Mouse (Mus musculus): Measurements from ENCODE around the gene Rhoj. TPM values are rescaled to one million over a fixed set of nuclear protein-coding genes. Genes with fewer than 3 reads are reported as not detected.
A peak's percentile ranks its signal among the peaks of the same experiment; 100 is the strongest.
"Not testable (repeated sequence)": the region's sequence is repeated elsewhere in the genome, so short reads cannot be mapped to it uniquely, and the experiment has no call there.

The Rhoj gene
- polyA plus RNA-seq, 1 experiment: 92.2 TPM

DNA sequence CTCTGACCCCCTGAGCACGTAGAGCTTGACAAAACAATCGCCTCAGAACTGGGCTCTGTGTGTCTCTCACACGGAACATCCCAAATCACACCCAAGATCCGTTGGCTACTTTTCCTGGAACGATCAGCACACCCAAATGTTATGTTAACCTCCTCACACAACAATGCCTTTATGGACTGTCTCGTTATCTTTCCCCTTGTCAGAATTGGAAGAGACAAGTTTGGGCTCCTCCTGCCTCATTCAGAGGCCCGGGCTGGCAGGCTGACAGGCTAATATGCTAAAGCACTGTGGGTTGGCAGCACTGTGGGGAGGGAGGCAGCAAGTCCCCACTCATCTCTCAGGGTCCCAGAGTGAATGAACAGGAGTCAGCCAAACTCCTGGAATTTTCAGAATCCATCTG, 89.0 kb downstream of the Rhoj start:
- H3K4me1 ChIP-seq (ENCODE audit: control insufficient read depth, insufficient read depth, low read length): peaks cover 5% of the 10 kb centered on the region
- 39% methylated on average over 7 of the region's 7 CpGs for WGBS
- H3K4me3 ChIP-seq (replicated peaks; ENCODE audit: extremely low read depth, low read depth, low read length): no peak overlapping the region
- no peak for TF ChIP-seq POLR2A (IDR thresholded peaks at IDR 0.05; ENCODE audit: borderline replicate concordance, extremely low read depth, low read depth, low read length)
- no peak for TF ChIP-seq CTCF (IDR thresholded peaks at IDR 0.05; ENCODE audit: insufficient read depth, low read length)
- DNase-seq: no peak

DNA sequence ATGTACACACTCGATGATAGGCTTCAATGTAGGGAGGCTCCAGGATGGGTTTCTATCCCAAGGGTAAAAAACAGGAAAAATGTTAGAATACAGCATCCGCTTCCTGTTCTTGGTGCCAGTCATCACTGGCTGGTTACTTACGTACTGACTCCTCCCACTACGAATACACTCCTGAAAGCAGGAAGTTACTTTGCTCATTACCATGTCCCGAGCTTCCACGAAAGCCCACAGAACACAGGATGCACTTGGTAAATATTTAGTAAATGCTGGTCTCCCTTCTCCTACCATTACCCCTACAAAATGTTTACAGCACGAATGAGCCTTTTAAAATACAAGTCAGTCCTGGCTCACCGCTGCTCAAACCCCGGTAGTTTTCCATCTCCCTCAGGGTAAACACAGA, 104.8 kb downstream of the Rhoj start:
- 40% methylated on average over 9 of the region's 9 CpGs for WGBS
- no peak for TF ChIP-seq CTCF (IDR thresholded peaks at IDR 0.05; ENCODE audit: insufficient read depth, low read length)
- TF ChIP-seq POLR2A (IDR thresholded peaks at IDR 0.05; ENCODE audit: borderline replicate concordance, extremely low read depth, low read depth, low read length): no peak
- peaks cover 4% of the 10 kb centered on the region; the same call in 1 of the 2 replicates for H3K4me1 ChIP-seq (ENCODE audit: control insufficient read depth, insufficient read depth, low read length)
- no peak for DNase-seq
- H3K4me3 ChIP-seq (replicated peaks; ENCODE audit: extremely low read depth, low read depth, low read length): peak overlapping the region; percentile 31

DNA sequence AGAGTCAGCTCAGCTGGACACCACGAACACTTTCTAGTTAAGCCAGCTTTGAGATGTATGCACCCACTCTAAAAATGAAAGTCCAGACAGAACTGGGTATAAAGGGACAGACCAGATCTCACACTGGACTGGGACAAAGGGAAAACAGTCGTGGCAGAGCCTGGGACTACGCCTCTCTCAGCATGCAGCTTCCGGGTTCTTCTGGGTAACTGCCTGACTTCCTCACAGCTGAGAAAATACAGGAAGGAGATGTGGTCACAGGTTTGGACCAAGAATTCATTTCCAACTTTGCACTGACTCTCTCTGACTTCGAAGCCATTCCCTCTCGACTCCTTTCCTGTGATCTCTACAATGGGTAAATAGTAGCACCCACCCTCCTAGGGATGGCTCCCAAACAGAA, 106.9 kb downstream of the Rhoj start:
- H3K4me3 ChIP-seq (replicated peaks; ENCODE audit: extremely low read depth, low read depth, low read length): no peak overlapping the region
- H3K4me1 ChIP-seq (ENCODE audit: control insufficient read depth, insufficient read depth, low read length): peaks cover 4% of the 10 kb centered on the region; the same call in 1 of the 2 replicates
- TF ChIP-seq POLR2A (IDR thresholded peaks at IDR 0.05; ENCODE audit: borderline replicate concordance, extremely low read depth, low read depth, low read length) (no peak), CTCF (IDR thresholded peaks at IDR 0.05; ENCODE audit: insufficient read depth, low read length) (no peak)
- no peak for DNase-seq
- WGBS: 55% methylated on average over 6 of the region's 6 CpGs

DNA sequence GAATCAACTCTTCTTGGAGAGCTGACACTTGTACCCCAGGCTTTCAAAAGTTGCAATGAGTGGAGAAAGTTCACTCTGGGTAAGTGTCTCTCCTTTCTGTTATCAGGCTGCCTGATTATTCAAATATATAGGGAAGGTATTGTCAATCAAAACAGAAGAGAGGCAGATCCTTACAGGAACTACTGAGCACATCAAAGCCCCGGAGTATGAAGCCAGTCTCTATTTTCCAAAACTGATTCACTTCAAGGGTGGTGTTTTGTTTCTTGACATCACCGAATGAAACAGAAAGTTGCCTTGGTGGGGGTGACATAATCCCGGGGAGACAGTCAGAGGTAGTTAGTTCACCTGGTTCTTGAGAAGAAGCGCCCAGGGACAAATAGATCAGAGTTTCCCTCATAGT, 108.6 kb downstream of the Rhoj start, which contains the start of gene Gphb5:
Gene Gphb5 (minus strand): TSS at position 101 of the 400 bp plus-strand sequence.
- no peak for TF ChIP-seq POLR2A (IDR thresholded peaks at IDR 0.05; ENCODE audit: borderline replicate concordance, extremely low read depth, low read depth, low read length)
- no peak for DNase-seq
- Histone ChIP-seq H3K4me3 (replicated peaks; ENCODE audit: extremely low read depth, low read depth, low read length) (no peak within 1 kb of the TSS), H3K4me1 (ENCODE audit: control insufficient read depth, insufficient read depth, low read length) (peaks cover 4% of the 10 kb centered on the region; the same call in 1 of the 2 replicates)
- WGBS: 90% methylated on average over 4 of the region's 4 CpGs

DNA sequence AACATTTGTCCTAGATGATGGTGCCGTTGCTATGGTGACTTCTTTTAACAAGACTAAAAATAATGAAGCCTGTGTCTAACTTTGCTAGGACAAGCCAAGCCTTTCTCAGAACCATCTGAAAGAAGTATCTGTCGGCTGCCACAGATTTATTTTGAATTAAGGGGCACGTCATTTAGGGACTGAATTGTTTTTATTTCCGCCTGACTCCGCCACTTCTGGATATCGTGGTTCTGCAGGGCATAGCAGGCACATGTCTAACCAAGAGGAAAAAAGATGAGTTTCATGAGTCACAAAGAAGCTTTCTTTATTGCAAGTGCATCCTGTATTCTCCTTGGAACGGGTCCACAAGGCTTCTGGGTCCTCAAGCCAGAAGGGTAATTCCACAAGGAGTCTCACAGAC, 116.2 kb downstream of the Rhoj start:
- H3K4me3 ChIP-seq (replicated peaks; ENCODE audit: extremely low read depth, low read depth, low read length): no peak overlapping the region
- H3K4me1 ChIP-seq (ENCODE audit: control insufficient read depth, insufficient read depth, low read length): no peaks in the 10 kb centered on the region; the same call in 1 of the 2 replicates
- no peak for TF ChIP-seq CTCF (IDR thresholded peaks at IDR 0.05; ENCODE audit: insufficient read depth, low read length)
- TF ChIP-seq POLR2A (IDR thresholded peaks at IDR 0.05; ENCODE audit: borderline replicate concordance, extremely low read depth, low read depth, low read length): no peak
- 40% methylated on average over 7 of the region's 7 CpGs for WGBS
- no peak for DNase-seq

DNA sequence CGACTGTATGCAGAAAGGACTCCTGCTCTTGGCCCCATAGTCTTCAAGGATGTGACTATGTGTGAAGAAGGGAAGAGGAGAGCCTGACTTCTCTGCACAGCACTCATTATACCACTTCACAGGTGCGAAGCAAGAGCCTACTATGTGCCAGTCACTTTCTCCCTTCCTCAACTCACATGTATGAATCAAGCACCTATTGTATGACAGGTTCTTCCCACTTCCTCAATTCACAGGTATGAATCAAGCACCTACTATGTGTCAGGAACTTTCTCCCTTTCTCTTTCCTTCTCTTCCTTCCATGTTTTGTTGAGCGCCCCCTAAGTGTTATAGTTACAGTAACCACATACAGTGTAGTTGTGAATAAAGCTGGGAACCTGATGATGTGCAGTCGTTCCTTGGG, 116.7 kb downstream of the Rhoj start:
- H3K4me1 ChIP-seq (ENCODE audit: control insufficient read depth, insufficient read depth, low read length): no peaks in the 10 kb centered on the region; the same call in 1 of the 2 replicates
- no peak for TF ChIP-seq POLR2A (IDR thresholded peaks at IDR 0.05; ENCODE audit: borderline replicate concordance, extremely low read depth, low read depth, low read length)
- no peak for TF ChIP-seq CTCF (IDR thresholded peaks at IDR 0.05; ENCODE audit: insufficient read depth, low read length)
- WGBS: 84% methylated on average over 4 of the region's 4 CpGs
- no peak for DNase-seq
- no peak overlapping the region for H3K4me3 ChIP-seq (replicated peaks; ENCODE audit: extremely low read depth, low read depth, low read length)

DNA sequence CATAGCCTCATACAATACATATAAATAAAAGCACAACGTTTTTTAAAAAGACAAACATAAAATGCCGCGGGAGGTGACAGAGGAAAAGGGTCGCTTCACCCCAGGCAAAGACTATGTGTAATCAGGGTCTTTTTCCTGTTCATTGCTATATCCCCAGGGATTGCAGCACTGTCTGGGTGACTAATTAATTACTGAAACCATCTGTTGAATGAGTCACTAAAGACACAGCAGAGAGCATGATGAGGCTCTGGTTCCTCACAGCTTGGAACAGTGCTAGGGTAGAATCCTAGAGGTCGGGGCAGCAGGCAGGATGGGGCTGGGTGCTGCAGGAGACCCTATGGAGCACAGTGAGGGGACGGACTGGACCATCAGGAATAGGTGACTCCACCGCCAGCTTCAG, 117.8 kb downstream of the Rhoj start:
- no peak for TF ChIP-seq CTCF (IDR thresholded peaks at IDR 0.05; ENCODE audit: insufficient read depth, low read length)
- TF ChIP-seq POLR2A (IDR thresholded peaks at IDR 0.05; ENCODE audit: borderline replicate concordance, extremely low read depth, low read depth, low read length): no peak
- no peak for DNase-seq
- Histone ChIP-seq H3K4me1 (ENCODE audit: control insufficient read depth, insufficient read depth, low read length) (no peaks in the 10 kb centered on the region; the same call in 1 of the 2 replicates), H3K4me3 (replicated peaks; ENCODE audit: extremely low read depth, low read depth, low read length) (no peak overlapping the region)
- 71% methylated on average over 7 of the region's 7 CpGs for WGBS

DNA sequence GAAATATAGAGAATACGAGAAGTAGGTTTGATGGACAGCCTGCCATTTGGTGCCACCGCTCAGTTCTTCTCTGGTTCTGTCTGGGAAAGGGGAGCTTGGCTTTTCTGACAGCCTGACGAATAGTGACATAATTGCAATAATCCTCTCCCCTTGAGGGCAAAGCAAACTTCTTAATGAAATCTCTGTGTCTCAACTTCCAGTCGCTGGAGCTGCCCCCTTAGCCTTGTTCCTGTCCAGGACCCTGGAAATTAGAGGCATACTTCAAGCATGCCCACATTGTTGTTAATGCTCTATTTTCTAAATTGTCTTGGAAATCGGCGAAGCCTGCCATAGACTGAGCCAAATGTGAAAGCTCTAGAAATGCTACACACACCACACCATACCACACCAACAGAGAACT, 120.6 kb downstream of the Rhoj start:
- no peak for DNase-seq
- no peak for TF ChIP-seq CTCF (IDR thresholded peaks at IDR 0.05; ENCODE audit: insufficient read depth, low read length)
- no peak for TF ChIP-seq POLR2A (IDR thresholded peaks at IDR 0.05; ENCODE audit: borderline replicate concordance, extremely low read depth, low read depth, low read length)
- WGBS: 90% methylated on average over 6 of the region's 6 CpGs
- Histone ChIP-seq H3K4me3 (replicated peaks; ENCODE audit: extremely low read depth, low read depth, low read length) (no peak overlapping the region), H3K4me1 (ENCODE audit: control insufficient read depth, insufficient read depth, low read length) (no peaks in the 10 kb centered on the region; the same call in 1 of the 2 replicates)

DNA sequence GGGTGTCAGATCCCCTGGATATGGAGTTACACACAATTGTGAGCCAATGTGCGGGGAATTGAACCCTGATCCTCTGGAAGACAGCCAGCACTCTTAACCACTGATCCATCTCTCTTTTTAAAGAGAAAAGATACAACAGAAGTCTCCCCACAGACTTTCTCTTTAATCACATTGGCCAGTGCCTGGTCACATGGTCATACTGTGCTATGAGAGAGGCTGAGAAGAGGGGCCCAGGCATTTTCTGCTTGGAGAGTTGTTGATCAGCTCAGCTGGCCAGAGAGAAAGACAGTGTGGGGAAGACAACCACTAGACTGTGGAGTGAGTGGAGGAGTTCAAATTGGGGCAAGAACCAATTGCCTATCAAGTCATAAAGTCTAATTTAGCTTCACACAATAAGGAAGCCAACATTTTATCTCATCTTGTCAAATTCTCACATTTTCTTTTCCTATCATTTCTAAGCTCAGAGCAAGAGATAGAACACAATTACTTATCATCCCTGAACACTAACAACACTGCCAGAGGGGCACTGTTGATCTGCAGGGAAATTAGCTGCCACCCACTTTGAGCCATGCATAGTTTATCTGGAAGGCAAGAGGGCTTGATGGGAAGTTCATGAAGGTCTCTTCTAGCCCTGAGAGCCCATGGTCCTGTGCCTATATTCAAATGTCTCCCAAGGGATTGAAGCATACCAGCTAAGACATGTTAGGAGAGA, 121.7 kb downstream of the Rhoj start:
- Histone ChIP-seq H3K4me3 (replicated peaks; ENCODE audit: extremely low read depth, low read depth, low read length) (no peak overlapping the region), H3K4me1 (ENCODE audit: control insufficient read depth, insufficient read depth, low read length) (no peaks in the 10 kb centered on the region)
- 88% methylated on average over 1 of the region's 1 CpGs for WGBS
- DNase-seq: no peak
- TF ChIP-seq POLR2A (IDR thresholded peaks at IDR 0.05; ENCODE audit: borderline replicate concordance, extremely low read depth, low read depth, low read length) (no peak), CTCF (IDR thresholded peaks at IDR 0.05; ENCODE audit: insufficient read depth, low read length) (no peak)

DNA sequence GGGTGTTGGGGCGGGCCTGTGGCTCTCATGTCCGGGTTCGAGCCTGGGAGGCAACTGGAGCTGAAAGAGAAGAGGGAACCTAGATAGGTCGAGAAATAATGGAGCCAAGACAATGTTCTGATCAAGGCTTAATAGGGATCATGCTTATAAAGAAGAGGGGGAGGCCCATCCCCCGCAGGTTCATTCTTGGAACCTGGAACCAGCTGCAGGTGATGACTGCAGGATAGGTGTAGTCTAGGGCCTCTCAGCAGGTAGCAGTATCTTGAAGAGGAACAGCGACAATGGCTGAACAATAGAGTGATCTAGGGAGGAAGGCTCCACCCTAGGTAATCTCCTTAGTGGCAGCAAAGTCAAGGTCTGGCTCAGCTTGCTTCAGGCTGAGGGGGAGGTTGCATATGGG, 124.3 kb downstream of the Rhoj start:
- WGBS: 77% methylated on average over 6 of the region's 6 CpGs
- not testable (repeated sequence) for H3K4me3 ChIP-seq (replicated peaks; ENCODE audit: extremely low read depth, low read depth, low read length); H3K4me1 ChIP-seq (ENCODE audit: control insufficient read depth, insufficient read depth, low read length); DNase-seq
